Mouse (Mus musculus): Measurements from ENCODE around the gene Cfap61. TPM values are rescaled to one million over a fixed set of nuclear protein-coding genes. Genes with fewer than 3 reads are reported as not detected.

Cfap61 gene
- total and polyA plus RNA-seq, 3 experiments, result 0.13 TPM; not detected in 2

DNA sequence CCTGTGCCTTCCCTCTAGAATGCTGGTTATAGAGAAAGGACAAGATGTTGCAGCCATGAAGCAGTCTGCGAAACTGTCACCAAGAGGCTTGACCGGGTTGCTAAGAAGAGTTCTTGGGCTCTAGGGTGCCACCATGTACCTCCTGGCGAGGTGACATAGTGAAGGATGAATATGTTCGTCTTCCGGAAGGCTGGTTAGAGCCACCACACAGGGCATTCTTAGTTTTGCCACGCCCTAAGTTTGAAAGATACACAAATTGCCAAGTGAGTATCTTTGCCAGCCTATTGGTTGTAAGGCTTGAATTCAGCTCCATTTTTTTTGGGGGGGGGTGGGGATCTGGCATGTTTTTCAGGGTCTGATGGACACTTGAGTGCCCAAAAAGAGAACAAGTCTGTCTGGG, 23.5 kb downstream of the Cfap61 start:
- H3K9me3 ChIP-seq (replicated peaks; ENCODE audit: insufficient read depth, low read length), result no peaks in the 10 kb centered on the region
- H3K4me3 ChIP-seq (ENCODE audit: control insufficient read depth in 1 of 2, insufficient read depth in 1 of 2, low read depth in 2 of 2, low read length in 2 of 2), result no peak overlapping the region
- H3K36me3 ChIP-seq (ENCODE audit: control insufficient read depth in 1 of 2, insufficient read depth in 2 of 2, low read length in 2 of 2), result no peaks in the 10 kb centered on the region
- no peak overlapping the region for H3K9ac ChIP-seq (ENCODE audit: control insufficient read depth, low read depth, low read length, poor library complexity, severe bottlenecking)
- peaks cover 0 to 2% of the 10 kb centered on the region in 2 experiments; a peak in 2 of 4 replicates for H3K4me1 ChIP-seq (ENCODE audit: control insufficient read depth in 1 of 2, insufficient read depth in 2 of 2, low read length in 2 of 2)
- TF ChIP-seq MYB (IDR thresholded peaks at IDR 0.05; ENCODE audit: low read depth, low read length) (no peak), MXI1 (IDR thresholded peaks at IDR 0.05; ENCODE audit: low read depth, low read length) (no peak), SIN3A (IDR thresholded peaks at IDR 0.05; ENCODE audit: low read length) (no peak), ZC3H11A (IDR thresholded peaks at IDR 0.05; ENCODE audit: low read depth, low read length) (no peak), ZNF384 (IDR thresholded peaks at IDR 0.05; ENCODE audit: low read depth, low read length) (no peak), USF2 (IDR thresholded peaks at IDR 0.05; ENCODE audit: borderline replicate concordance in 1 of 2, insufficient read depth in 1 of 2, low read depth in 1 of 2, low read length in 2 of 2) (no peak), KAT2A (conservative IDR thresholded peaks at IDR 0.05; ENCODE audit: low read depth, low read length) (no peak), NELFE (IDR thresholded peaks at IDR 0.05; ENCODE audit: low read depth, low read length) (no peak), SMC3 (IDR thresholded peaks at IDR 0.05; ENCODE audit: low read depth, low read length) (no peak), ZKSCAN1 (IDR thresholded peaks at IDR 0.05; ENCODE audit: low read depth, low read length) (no peak), MAX (IDR thresholded peaks at IDR 0.05; ENCODE audit: low read length) (no peak), HCFC1 (IDR thresholded peaks at IDR 0.05; ENCODE audit: low read depth, low read length) (no peak)
- H3K27me3 ChIP-seq (ENCODE audit: control insufficient read depth in 1 of 2, insufficient read depth in 2 of 2, low read length in 2 of 2), result no peaks in the 10 kb centered on the region; a peak in 1 of 4 replicates
- DNase-seq (ENCODE audit: low read depth, low spot score), result no peak
- no peaks in the 10 kb centered on the region for H3K79me2 ChIP-seq (ENCODE audit: control insufficient read depth, insufficient read depth, low read length, poor library complexity)
- H3K27ac ChIP-seq (ENCODE audit: control insufficient read depth, low read depth, low read length), result no peak overlapping the region

GRCm38 (mm10) chr2:145958551-145958950, 24.0 kb downstream of the Cfap61 start:
- Histone ChIP-seq H3K36me3 (ENCODE audit: control insufficient read depth in 1 of 2, insufficient read depth in 2 of 2, low read length in 2 of 2) (no peaks in the 10 kb centered on the region), H3K4me1 (ENCODE audit: control insufficient read depth in 1 of 2, insufficient read depth in 2 of 2, low read length in 2 of 2) (no peaks in the 10 kb centered on the region; a peak in 1 of 4 replicates), H3K27me3 (ENCODE audit: control insufficient read depth in 1 of 2, insufficient read depth in 2 of 2, low read length in 2 of 2) (no peaks in the 10 kb centered on the region; a peak in 1 of 4 replicates), H3K79me2 (ENCODE audit: control insufficient read depth, insufficient read depth, low read length, poor library complexity) (no peaks in the 10 kb centered on the region), H3K9ac (ENCODE audit: control insufficient read depth, low read depth, low read length, poor library complexity, severe bottlenecking) (no peak overlapping the region), H3K4me3 (ENCODE audit: control insufficient read depth in 1 of 2, insufficient read depth in 1 of 2, low read depth in 2 of 2, low read length in 2 of 2) (no peak overlapping the region), H3K27ac (ENCODE audit: control insufficient read depth, low read depth, low read length) (no peak overlapping the region), H3K9me3 (replicated peaks; ENCODE audit: insufficient read depth, low read length) (no peaks in the 10 kb centered on the region)
- TF ChIP-seq RAD21 (IDR thresholded peaks at IDR 0.05; ENCODE audit: low read depth, low read length) (no peak), MAFK (IDR thresholded peaks at IDR 0.05; ENCODE audit: borderline replicate concordance, low read depth, low read length) (no peak), SIN3A (IDR thresholded peaks at IDR 0.05; ENCODE audit: low read length) (no peak), ZC3H11A (IDR thresholded peaks at IDR 0.05; ENCODE audit: low read depth, low read length) (no peak), CHD1 (IDR thresholded peaks at IDR 0.05; ENCODE audit: low read depth, low read length) (no peak), MAX (IDR thresholded peaks at IDR 0.05; ENCODE audit: low read length) (no peak)
- no peak for DNase-seq (ENCODE audit: low read depth, low spot score)

DNA sequence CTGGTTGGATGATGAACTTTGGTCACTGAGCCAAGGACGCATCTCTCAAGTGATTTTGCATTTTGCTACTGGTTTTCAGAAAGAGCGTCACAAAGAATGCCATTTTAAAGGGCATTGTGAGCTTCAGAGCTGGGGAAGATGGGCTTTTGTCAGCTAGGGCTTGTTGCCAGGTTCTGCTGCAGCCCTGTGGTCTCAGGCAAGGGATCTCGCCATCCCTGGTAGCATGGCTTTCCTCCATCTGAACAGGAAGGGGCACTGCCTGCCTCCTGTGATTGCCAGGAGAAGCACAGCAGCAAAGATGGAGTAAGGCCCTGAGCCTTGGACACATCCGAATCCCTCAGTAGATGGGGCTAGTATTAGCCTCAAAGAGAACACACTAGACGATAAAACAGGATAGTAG, 27.3 kb downstream of the Cfap61 start:
- Histone ChIP-seq H3K27me3 (ENCODE audit: control insufficient read depth in 1 of 2, insufficient read depth in 2 of 2, low read length in 2 of 2) (no peaks in the 10 kb centered on the region; a peak in 1 of 4 replicates), H3K9ac (ENCODE audit: control insufficient read depth, low read depth, low read length, poor library complexity, severe bottlenecking) (no peak overlapping the region), H3K9me3 (replicated peaks; ENCODE audit: insufficient read depth, low read length) (no peaks in the 10 kb centered on the region), H3K4me3 (ENCODE audit: control insufficient read depth in 1 of 2, insufficient read depth in 1 of 2, low read depth in 2 of 2, low read length in 2 of 2) (no peak overlapping the region), H3K79me2 (ENCODE audit: control insufficient read depth, insufficient read depth, low read length, poor library complexity) (no peaks in the 10 kb centered on the region), H3K27ac (ENCODE audit: control insufficient read depth, low read depth, low read length) (no peak overlapping the region), H3K4me1 (ENCODE audit: control insufficient read depth in 1 of 2, insufficient read depth in 2 of 2, low read length in 2 of 2) (no peaks in the 10 kb centered on the region), H3K36me3 (ENCODE audit: control insufficient read depth in 1 of 2, insufficient read depth in 2 of 2, low read length in 2 of 2) (no peaks in the 10 kb centered on the region)
- no peak for DNase-seq (ENCODE audit: low read depth, low spot score)
- TF ChIP-seq TAL1 (IDR thresholded peaks at IDR 0.05; ENCODE audit: low read length) (no peak), CTCF (IDR thresholded peaks at IDR 0.05 in 2 of 3, conservative IDR thresholded peaks at IDR 0.05 in 1 of 3; ENCODE audit: control insufficient read depth in 1 of 3, insufficient read depth in 1 of 3, low read depth in 2 of 3, low read length in 3 of 3, poor library complexity in 1 of 3, severe bottlenecking in 1 of 3) (no peak), GABPA (IDR thresholded peaks at IDR 0.05; ENCODE audit: low read depth, low read length) (no peak), MAZ (IDR thresholded peaks at IDR 0.05; ENCODE audit: low read depth, low read length) (no peak), NRF1 (IDR thresholded peaks at IDR 0.05; ENCODE audit: insufficient read depth, low read depth, low read length, poor library complexity, severe bottlenecking) (no peak), MXI1 (IDR thresholded peaks at IDR 0.05; ENCODE audit: low read depth, low read length) (no peak), RAD21 (IDR thresholded peaks at IDR 0.05; ENCODE audit: low read depth, low read length) (no peak), POLR2AphosphoS2 (IDR thresholded peaks at IDR 0.05; ENCODE audit: low read length) (no peak), USF2 (IDR thresholded peaks at IDR 0.05; ENCODE audit: borderline replicate concordance in 1 of 2, insufficient read depth in 1 of 2, low read depth in 1 of 2, low read length in 2 of 2) (no peak), TCF12 (IDR thresholded peaks at IDR 0.05; ENCODE audit: low read depth, low read length) (no peak), E2F4 (IDR thresholded peaks at IDR 0.05; ENCODE audit: borderline replicate concordance, low read depth, low read length) (no peak)

Measured in MEL (cell line).